Mouse (Mus musculus) cerebellum, postnatal 36 days (tissue): Measurements from ENCODE around the gene Rab3il1.
A peak's percentile ranks its signal among the peaks of the same experiment; 100 is the strongest.

Experiments
- DNase-seq, 2 experiments: peaks; one replicate each; pipeline ENCODE4 v3.0.0; 2021 to 2022; ENCODE audit warnings: mixed read lengths in 2 of 2

Rab3il1 gene

GRCm38 (mm10) chr19:9982852-9983542 lies 18.5 kb upstream of the Rab3il1 start:
- peak; percentile 67 for DNase-seq

DNA sequence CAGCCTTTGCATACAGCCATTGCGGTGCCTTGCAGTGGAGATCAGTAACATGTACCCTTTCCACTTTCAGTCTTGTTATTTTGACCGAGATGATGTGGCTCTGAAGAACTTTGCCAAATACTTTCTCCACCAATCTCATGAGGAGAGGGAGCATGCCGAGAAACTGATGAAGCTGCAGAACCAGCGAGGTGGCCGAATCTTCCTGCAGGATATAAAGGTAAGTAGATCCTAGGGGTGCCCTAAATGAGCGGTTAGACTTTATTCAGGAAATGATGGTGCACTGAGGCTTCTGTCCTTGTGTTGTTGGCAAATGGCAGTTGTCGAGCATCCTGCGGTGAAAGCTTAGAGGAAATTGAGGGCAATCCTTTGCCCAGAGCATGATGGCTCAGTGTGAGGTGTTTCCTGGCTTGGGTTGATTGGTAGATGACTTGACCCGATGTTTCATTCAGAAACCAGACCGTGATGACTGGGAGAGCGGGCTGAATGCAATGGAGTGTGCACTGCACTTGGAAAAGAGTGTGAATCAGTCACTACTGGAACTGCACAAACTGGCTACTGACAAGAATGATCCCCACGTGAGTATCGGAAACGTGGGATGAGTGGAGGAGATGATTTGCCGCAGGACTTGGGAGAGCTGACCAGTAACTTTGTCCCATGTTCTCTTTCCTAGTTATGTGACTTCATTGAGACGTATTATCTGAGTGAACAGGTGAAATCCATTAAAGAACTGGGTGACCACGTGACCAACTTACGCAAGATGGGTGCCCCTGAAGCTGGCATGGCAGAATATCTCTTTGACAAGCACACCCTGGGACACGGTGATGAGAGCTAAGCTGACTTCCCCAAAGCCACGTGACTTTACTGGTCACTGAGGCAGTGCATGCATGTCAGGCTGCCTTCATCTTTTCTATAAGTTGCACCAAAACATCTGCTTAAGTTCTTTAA lies 17.1 kb upstream of the Rab3il1 start:
- no peak for DNase-seq

DNA sequence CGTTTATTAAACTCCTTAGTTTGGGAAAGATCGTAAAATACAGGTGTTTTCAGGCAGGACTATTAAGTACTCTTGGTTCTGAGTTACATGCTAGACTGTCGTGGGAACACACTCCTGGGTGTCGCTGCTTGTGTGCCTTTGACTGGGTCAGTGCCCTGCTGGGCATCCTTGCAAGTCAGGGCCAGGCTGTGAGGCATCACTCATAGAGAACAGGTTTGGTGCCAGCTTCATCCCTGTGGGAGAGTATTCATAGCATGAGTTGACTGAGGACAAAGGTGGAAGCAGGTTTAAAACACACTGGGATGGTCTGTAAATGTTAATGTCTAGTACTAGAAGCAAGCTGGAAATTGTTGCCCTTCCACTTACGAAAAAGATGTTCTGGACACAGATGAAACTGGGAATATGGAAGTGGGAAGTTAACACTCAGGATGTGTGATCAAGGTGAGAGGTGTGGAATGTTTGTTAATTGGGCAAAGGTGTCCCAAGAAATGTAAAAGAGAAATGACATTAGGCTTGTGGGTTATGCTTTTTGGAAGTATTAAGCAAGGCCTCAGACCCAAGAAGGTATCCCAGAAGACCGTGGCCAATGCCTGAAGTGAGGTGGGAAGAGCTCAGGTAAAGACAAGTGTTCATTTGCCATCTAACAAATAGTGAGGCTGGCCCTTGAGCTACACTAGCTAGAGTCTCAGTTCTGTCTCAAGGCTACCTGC lies 16.1 kb upstream of the Rab3il1 start:
- DNase-seq = no peak

- DNase-seq = no peak
These were observed 15.5 kb upstream of the Rab3il1 start for GRCm38 (mm10) chr19:9985900-9986421.

DNA sequence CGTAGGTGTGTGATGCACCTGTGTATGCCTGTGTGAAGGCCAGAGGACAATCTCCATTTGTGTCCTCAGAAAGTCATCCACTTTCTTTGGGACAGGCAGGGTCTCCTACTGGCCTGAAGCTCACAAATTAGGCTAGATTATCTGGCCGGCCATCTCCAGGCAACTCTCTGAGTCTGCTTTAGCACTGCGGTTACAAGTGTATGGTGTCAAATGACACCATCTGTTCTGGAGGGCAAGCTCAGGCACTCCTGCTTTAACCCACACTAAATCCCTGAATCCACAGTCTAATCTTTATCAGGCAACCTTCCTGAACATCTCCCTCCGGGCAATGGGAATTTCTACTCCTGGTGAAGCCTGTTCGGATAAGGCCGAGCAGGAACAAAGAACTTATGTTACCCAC lies 14.3 kb upstream of the Rab3il1 start:
- no peak for DNase-seq

DNA sequence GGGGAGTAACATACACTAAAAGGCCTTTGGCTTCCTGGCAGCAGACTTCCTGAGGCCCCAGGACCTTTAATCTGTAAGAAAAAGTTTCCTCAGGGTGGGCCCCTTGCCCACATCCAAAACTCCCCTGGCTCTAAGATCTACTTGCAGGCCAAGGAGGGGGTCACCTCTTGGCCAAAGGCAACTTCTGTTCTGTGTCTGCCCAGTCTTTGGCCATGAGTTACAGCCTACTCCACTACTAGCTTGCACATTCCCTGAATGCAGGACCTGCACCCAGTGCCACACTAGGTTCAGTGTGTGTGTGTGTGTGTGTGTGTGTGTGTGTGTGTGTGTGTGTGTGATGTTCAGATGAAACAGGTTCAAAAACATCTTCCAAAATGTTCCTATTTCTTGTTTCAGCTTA lies 13.9 kb upstream of the Rab3il1 start:
- DNase-seq = no peak

DNA sequence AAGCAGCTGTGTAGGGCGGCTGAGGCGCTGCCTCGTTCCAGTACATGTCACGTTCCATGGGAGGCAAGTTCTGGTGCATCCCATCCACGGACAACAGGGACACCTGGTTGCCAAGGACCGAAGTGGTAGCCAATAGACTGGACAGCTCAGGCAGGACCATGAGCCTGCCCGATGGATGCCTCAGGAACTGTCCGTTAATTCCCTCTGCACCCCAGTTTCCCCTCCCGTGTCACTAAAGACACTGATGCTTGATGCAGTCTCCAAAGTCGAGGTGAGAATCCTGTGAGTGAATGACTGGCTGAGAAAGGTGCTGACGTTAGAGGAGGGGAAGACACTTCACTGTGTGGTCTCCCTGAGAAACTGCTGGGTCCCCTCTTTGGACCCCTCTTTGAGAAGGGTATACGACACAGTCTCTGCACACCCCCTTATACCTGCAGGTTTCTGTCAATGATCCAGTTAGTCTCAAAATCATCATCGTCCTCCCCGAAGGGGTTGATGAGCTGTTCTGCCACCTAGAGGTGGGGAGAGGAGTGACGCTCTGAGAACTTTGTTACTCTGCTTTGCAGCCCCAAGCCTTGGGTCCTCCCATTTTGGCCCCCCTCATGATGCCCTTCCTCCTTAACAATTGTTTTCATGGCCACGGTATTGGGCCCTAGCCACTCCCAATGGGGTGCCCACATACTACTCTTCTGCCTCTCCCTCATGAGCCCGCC lies 12.1 kb upstream of the Rab3il1 start:
- DNase-seq = no peak

- no peak for DNase-seq
These were observed 11.6 kb upstream of the Rab3il1 start for GRCm38 (mm10) chr19:9989884-9990256.

DNA sequence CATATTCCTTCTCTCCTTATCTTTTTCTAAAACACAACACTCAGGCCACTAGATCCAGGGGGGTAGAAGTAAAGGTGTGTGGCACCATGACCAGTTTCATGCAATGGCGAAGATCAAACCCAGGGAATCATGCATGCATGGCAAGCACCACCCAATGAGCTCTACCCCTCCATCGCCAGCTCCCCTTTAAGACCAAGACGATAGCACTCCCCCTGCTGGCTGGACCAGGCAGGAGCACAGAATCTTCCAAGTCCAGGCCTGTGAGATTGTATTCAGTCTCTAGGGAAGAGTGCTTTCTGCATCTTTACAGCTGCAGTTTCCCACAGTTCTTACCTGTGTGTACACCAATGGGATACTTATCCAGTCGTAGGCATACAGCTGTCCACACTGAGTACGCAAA lies 10.2 kb upstream of the Rab3il1 start:
- DNase-seq = peak; percentile 62 to 68

GRCm38 (mm10) chr19:9992011-9992958 lies 9.2 kb upstream of the Rab3il1 start:
- DNase-seq = no peak

DNA sequence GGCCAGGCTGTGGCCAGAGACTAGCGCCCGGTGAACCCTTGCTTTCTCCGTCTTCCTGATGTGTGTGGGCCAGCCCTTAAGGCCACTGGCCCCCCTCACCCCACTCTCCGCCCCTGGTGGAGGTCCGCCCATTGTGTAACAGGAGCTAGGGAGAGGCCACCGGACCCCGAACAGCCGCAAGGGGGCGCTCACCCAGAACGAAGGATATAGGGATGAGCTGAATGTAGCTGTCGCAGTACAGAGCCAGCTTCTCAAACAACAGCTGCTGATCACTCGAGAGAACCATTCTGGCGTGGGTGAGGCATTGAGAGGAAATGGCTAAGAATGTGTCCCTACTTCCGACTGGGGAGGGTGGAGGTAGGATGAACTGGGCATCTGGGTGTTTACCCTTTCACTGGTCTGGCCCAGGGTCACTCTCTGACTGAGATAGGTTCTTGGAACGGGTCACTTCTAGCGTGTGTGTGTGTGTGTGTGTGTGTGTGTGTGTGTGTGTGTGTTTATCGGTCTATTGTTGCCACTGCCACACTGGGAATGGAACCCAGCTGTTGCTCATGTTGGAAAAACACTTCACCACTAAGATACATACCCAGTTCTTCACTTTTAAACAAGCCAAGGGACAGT lies 8.3 kb upstream of the Rab3il1 start:
- DNase-seq = peak; percentile 81 to 86

GRCm38 (mm10) chr19:9997204-9998062 lies 4.0 kb upstream of the Rab3il1 start:
- no peak for DNase-seq

DNA sequence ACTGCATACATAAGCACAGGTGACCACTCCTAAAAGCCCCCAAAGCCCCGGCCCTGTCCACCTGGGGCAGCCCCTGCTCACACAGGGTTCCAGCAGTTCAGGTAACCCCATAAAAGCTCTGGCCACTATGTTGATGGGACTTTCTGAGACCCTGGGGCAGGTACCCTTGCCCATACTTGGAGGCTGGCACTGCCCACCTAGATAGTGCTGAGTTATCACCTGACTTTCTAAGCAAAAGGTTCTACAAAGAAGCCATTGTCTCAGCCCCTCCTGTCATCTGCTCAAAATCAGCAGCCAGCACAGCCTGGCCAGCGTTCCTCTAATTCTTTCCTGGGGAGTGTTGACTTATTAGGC lies 3.4 kb upstream of the Rab3il1 start:
- no peak for DNase-seq

GRCm38 (mm10) chr19:9998736-9999486 lies 2.6 kb upstream of the Rab3il1 start:
- DNase-seq = no peak

DNA sequence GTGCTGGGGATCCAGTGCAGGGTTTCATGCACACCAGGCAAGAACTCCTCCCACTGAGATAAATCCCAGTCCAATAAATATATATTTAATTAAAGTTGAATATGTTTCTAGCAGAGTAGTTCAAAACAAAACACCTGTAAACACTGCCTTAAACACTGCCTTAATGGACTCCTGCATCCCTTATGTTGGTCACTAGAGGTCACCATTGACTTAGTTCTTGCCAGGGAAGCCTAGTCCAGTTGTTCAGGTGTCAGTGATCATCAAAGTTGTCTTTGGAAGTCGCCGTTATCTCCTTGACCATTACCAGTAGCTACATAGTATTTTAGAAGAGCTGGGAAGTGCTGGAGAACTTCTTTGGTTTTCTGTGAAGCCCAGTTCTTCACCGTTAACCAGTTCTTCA lies 1.1 kb upstream of the Rab3il1 start:
- DNase-seq = no peak

- no peak for DNase-seq
These were observed 2.2 kb downstream of the Rab3il1 start for GRCm38 (mm10) chr19:10003696-10004095.

DNA sequence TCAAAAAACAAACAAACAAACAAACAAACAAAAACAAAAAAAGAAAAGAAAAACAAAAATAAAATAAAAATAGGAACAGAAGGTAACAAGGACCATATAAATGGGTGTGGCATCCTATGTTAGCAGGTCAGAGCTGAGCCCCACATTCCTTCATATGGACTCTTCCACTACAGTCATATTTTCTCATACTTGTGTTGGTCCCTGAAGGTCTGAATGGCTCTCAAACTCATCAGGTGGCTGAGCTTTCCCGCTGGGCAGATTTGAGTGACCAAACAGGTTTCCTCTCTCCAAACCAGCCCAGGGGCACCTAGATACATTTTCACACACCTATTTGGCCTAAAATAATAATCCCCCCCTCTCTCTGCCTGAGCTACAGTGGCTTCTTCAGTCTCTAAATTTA lies 9.9 kb downstream of the Rab3il1 start:
- DNase-seq = no peak

GRCm38 (mm10) chr19:10012827-10013278 lies 11.4 kb downstream of the Rab3il1 start:
- no peak for DNase-seq

DNA sequence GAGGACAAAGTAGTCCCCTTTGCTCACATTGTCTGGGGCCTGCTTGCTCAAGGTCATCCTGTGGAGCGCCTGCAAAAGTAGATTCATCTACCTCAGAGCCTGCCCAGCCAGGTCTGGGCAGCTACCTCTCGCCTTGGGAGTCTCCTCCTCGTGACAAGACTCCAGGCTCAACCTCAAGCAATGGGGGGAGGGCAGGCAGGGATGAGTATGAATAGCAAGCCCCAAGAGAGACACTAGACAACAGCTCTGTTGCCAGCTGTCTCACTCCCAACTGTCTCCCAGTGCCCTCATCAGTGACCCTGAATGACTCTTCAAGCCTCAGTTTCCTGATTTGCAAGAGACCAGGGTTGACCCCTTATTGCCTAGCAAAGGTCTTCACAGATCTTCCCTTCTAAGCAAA lies 11.9 kb downstream of the Rab3il1 start:
- no peak for DNase-seq
